Mouse (Mus musculus) CH12.LX (cell line): ENCODE measurements around the gene Scpep1. TPM values are rescaled to one million over a fixed set of nuclear protein-coding genes. Genes with fewer than 3 reads are reported as not detected.

Experiments used
- DNase-seq: peaks from one replicate; pipeline ENCODE4 v3.0.0-alpha.2; 2013; ENCODE audit errors: extremely low read depth
- H3K27ac ChIP-seq: 2 replicates; pipeline ENCODE4 v1.5.1; 2012; ENCODE audit warnings: low read depth, mild to moderate bottlenecking, control low read depth, moderate library complexity; ENCODE audit not compliant: insufficient read depth
- H3K27me3 ChIP-seq: replicated peaks from 2 replicates; pipeline ENCODE3; 2012; ENCODE audit warnings: inconsistent platforms
- H3K36me3 ChIP-seq, 2 experiments: replicated peaks in 1 of 2; 2 replicates each; pipeline versions ENCODE3 to v1.6.1; 2012; ENCODE audit warnings: inconsistent platforms in 1 of 2, low read length in 1 of 2, mild to moderate bottlenecking in 1 of 2, mixed read lengths in 1 of 2, moderate library complexity in 1 of 2; ENCODE audit not compliant: control insufficient read depth in 1 of 2, insufficient read depth in 1 of 2
- H3K4me1 ChIP-seq, 2 experiments: 2 replicates each; pipeline ENCODE4 v1.6.1; 2012; ENCODE audit warnings: inconsistent platforms in 1 of 2, moderate library complexity in 1 of 2; ENCODE audit not compliant: insufficient read depth in 2 of 2, control insufficient read depth in 1 of 2
- H3K4me2 ChIP-seq: 2 replicates; pipeline ENCODE4 v1.6.1; 2012; ENCODE audit warnings: low read depth, mild to moderate bottlenecking, control low read depth; ENCODE audit not compliant: poor library complexity, insufficient read depth, severe bottlenecking
- H3K4me3 ChIP-seq, 3 experiments: fragments of 150-350 bp in 1 of 3; sonication (generic) in 1 of 3; replicated peaks in 1 of 3; 2 replicates each; pipeline versions ENCODE3 to v1.5.1; 2011 to 2012; ENCODE audit warnings: low read depth in 2 of 3, low read length in 2 of 3, mild to moderate bottlenecking in 2 of 3, moderate library complexity in 2 of 3, control low read depth in 1 of 3, improper control_type of control experiment in 1 of 3, inconsistent platforms in 1 of 3, mixed read lengths in 1 of 3; ENCODE audit not compliant: poor library complexity in 1 of 3
- H3K79me2 ChIP-seq: replicated peaks from 2 replicates; pipeline ENCODE4 v1.6.1; 2012; ENCODE audit warnings: mild to moderate bottlenecking, moderate library complexity; ENCODE audit not compliant: control insufficient read depth, poor library complexity, insufficient read depth, severe bottlenecking; ENCODE audit errors: extremely low read depth
- H3K9ac ChIP-seq: 2 replicates; pipeline ENCODE4 v1.6.1; 2012; ENCODE audit warnings: low read depth, mild to moderate bottlenecking, control low read depth, moderate library complexity; ENCODE audit not compliant: insufficient read depth
- H3K9me3 ChIP-seq: replicated peaks from 2 replicates; pipeline ENCODE3; 2012; ENCODE audit warnings: low read length, inconsistent platforms, mixed read lengths
- CHD1 ChIP-seq: IDR thresholded peaks from 2 replicates; pipeline ENCODE4 v1.6.1; 2012; ENCODE audit warnings: low read depth, low read length, improper control_type of control experiment, inconsistent platforms
- CTCF ChIP-seq, 2 experiments: IDR thresholded peaks in 1 of 2; conservative IDR thresholded peaks in 1 of 2; 2 replicates each; pipeline ENCODE4 v1.5.1; 2011 to 2012; ENCODE audit warnings: low read depth in 2 of 2, low read length in 2 of 2, improper control_type of control experiment in 1 of 2, inconsistent platforms in 1 of 2, mild to moderate bottlenecking in 1 of 2, moderate library complexity in 1 of 2
- E2F4 ChIP-seq: IDR thresholded peaks from 2 replicates; pipeline ENCODE4 v1.6.1; 2011; ENCODE audit warnings: low read depth, low read length, improper control_type of control experiment; ENCODE audit not compliant: insufficient replicate concordance
- ELF1 ChIP-seq: IDR thresholded peaks from 2 replicates; pipeline ENCODE4 v1.6.1; 2014; ENCODE audit warnings: low read depth, mild to moderate bottlenecking, inconsistent platforms, low read length, improper control_type of control experiment
- EP300 ChIP-seq: IDR thresholded peaks from 2 replicates; pipeline ENCODE4 v1.6.1; 2011; ENCODE audit warnings: low read length, improper control_type of control experiment
- ETS1 ChIP-seq: conservative IDR thresholded peaks from 2 replicates; pipeline ENCODE4 v1.6.1; 2012; ENCODE audit warnings: low read depth, mild to moderate bottlenecking, inconsistent platforms, low read length, improper control_type of control experiment, moderate library complexity
- IRF4 ChIP-seq: IDR thresholded peaks from 2 replicates; pipeline ENCODE4 v1.6.1; 2014; ENCODE audit warnings: low read depth, mild to moderate bottlenecking, inconsistent platforms, low read length, improper control_type of control experiment
- JUN ChIP-seq: IDR thresholded peaks from 2 replicates; pipeline ENCODE4 v1.6.1; 2011; ENCODE audit warnings: low read depth, mild to moderate bottlenecking, low read length, improper control_type of control experiment, moderate library complexity; ENCODE audit not compliant: insufficient read depth
- MAZ ChIP-seq: IDR thresholded peaks from 2 replicates; pipeline ENCODE4 v1.6.1; 2012; ENCODE audit warnings: low read depth, mild to moderate bottlenecking, inconsistent platforms, low read length, improper control_type of control experiment, moderate library complexity
- MXI1 ChIP-seq: IDR thresholded peaks from 2 replicates; pipeline ENCODE4 v1.6.1; 2011; ENCODE audit warnings: mild to moderate bottlenecking, low read depth, low read length, improper control_type of control experiment
- POLR2A ChIP-seq: IDR thresholded peaks from 2 replicates; pipeline ENCODE4 v1.6.1; 2011; ENCODE audit warnings: low read depth, mild to moderate bottlenecking, improper control_type of control experiment, low read length
- POLR2AphosphoS2 ChIP-seq: IDR thresholded peaks from 2 replicates; pipeline ENCODE4 v1.6.1; 2011; ENCODE audit warnings: low read depth, low read length, improper control_type of control experiment
- RAD21 ChIP-seq: IDR thresholded peaks from 2 replicates; pipeline ENCODE4 v1.6.1; 2011; ENCODE audit warnings: low read depth, mild to moderate bottlenecking, low read length, improper control_type of control experiment, moderate library complexity
- TBP ChIP-seq: conservative IDR thresholded peaks from 2 replicates; pipeline ENCODE4 v1.6.1; 2011; ENCODE audit warnings: low read depth, low read length, improper control_type of control experiment
- UBTF ChIP-seq: IDR thresholded peaks from 2 replicates; pipeline ENCODE4 v1.6.1; 2012; ENCODE audit warnings: low read depth, mild to moderate bottlenecking, inconsistent platforms, low read length, improper control_type of control experiment, moderate library complexity
- ZMIZ1 ChIP-seq: IDR thresholded peaks from 2 replicates; pipeline ENCODE4 v1.6.1; 2012; ENCODE audit warnings: low read depth, mild to moderate bottlenecking, inconsistent platforms, low read length, improper control_type of control experiment
- dilution Hi-C: fragments of 300-500 bp; cut with MboI; formaldehyde crosslinking; loops from 2 replicates; pipeline ENCODE4 v1.14.3; 2020; ENCODE audit warnings: low sequenced_read_pairs; ENCODE audit not compliant: extremely low pct_unique_long_range_greater_than_20kb, extremely low pct_ligation_motif_present
- in situ Hi-C: fragments of 300-500 bp; cut with MboI; formaldehyde crosslinking; loops from 3 replicates; pipeline ENCODE4 v1.14.3; 2019; ENCODE audit warnings: low sequenced_read_pairs, low pct_ligation_motif_present, low pct_unique_long_range_greater_than_20kb, mixed read lengths
- polyA plus RNA-seq: library from polyadenylated mRNA; unstranded; fragments of >175 nt; gene quantifications from 2 replicates; pipeline ENCODE4 v1.2.1, GENCODE M21; 2012; ENCODE audit warnings: low read depth; ENCODE audit not compliant: insufficient read length
- total RNA-seq, 2 experiments: library from RNA; depleted of rRNA; stranded (reverse); fragments of 300-350 nt in 1 of 2; fragments of >200 nt in 1 of 2; gene quantifications; 2 replicates each; pipeline ENCODE4 v1.2.3; 2012 to 2014

Scpep1 gene
- total and polyA plus RNA-seq, 3 experiments: 84.5 to 210 (median 121) TPM

- TF ChIP-seq CHD1: no peak
- TF ChIP-seq UBTF: no peak
- 0 out of 2 replicates have a peak, but pooled peaks have one; percentile 2 for TF ChIP-seq POLR2A
- 0 out of 2 replicates have a peak, but pooled peaks have one; percentile 4 for TF ChIP-seq ELF1
- no peak for TF ChIP-seq EP300
- TF ChIP-seq ETS1: no peak
- no peak for TF ChIP-seq MAZ
- TF ChIP-seq IRF4: no peak
- TF ChIP-seq, all 38 proteins: peak for 2
- H3K79me2 ChIP-seq: peaks cover 37% of the 10 kb centered on the region
- H3K4me1 ChIP-seq: peaks cover 26 to 64% of the 10 kb centered on the region in 2 experiments
- H3K4me3 ChIP-seq: peak overlapping the region in 2 of 3 experiments; percentile 10 to 39
- dilution Hi-C loops: no loop called here
- no peak overlapping the region for H3K27ac ChIP-seq
- no peak for DNase-seq
- no peaks in the 10 kb centered on the region for H3K9me3 ChIP-seq
- peak overlapping the region; percentile 53 for H3K4me2 ChIP-seq
- in situ Hi-C loops: loop anchor here (5.0 kb wide), 1 partner anchor 35 kb away; no protein-coding TSS in a partner anchor
- peaks cover 12 to 60% of the 10 kb centered on the region in 2 experiments for H3K36me3 ChIP-seq
- no peaks in the 10 kb centered on the region for H3K27me3 ChIP-seq
- no peak overlapping the region for H3K9ac ChIP-seq
These were observed 47.4 kb upstream of the Scpep1 start for GRCm38 (mm10) chr11:89002621-89003020.

DNA sequence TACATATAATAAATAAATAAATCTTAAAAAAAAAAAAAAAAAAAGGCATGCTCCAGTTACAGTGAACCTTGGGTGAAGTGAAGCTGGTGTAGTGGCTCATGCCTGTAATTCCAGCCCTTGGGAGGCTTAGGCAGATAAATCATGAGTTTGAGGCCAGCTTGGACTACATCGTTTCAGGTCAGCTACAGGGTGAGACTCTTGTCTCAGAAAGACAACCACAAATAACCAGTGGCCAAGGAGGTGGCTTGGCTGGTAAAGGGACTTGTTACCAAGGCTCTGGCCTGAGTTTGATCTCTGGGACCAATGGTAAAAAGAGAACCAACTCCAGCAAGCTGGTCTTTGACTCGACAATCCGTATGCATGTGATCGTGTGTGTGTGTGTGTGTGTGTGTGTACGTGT, 46.8 kb upstream of the Scpep1 start:
- Histone ChIP-seq H3K9ac (no peak overlapping the region), H3K4me1 (peaks cover 26 to 64% of the 10 kb centered on the region in 2 experiments), H3K36me3 (peaks cover 11 to 55% of the 10 kb centered on the region in 2 experiments), H3K4me3 (peak overlapping the region in 2 of 3 experiments; percentile 10 to 39)
- dilution Hi-C loops: no loop called here
- in situ Hi-C loops: loop anchor here (5.0 kb wide), 1 partner anchor 35 kb away; no protein-coding TSS in a partner anchor
- TF ChIP-seq ZMIZ1: no peak
- no peak for TF ChIP-seq MXI1
- no peak for TF ChIP-seq CTCF (conservative IDR thresholded peaks at IDR 0.05 in 1 of 2, IDR thresholded peaks at IDR 0.05 in 1 of 2; ENCODE audit: low read depth in 2 of 2, low read length in 2 of 2)
- no peak for TF ChIP-seq TBP
- TF ChIP-seq POLR2AphosphoS2: no peak
- TF ChIP-seq JUN: no peak
- no peak for TF ChIP-seq E2F4
- no peak for TF ChIP-seq RAD21
- TF ChIP-seq, all 38 proteins: peak for 0
- no peak for DNase-seq
- Histone ChIP-seq H3K9me3 (no peaks in the 10 kb centered on the region), H3K79me2 (peaks cover 37% of the 10 kb centered on the region), H3K27ac (no peak overlapping the region), H3K4me2 (peak overlapping the region; percentile 53), H3K27me3 (no peaks in the 10 kb centered on the region)
